Mouse (Mus musculus) kidney, adult 8-10 months (tissue): Measurements from ENCODE around the gene Tfeb.

Experiments
- DNase-seq, 2 experiments: peaks; one replicate each; pipeline ENCODE4 v3.0.0; 2022

Gene Tfeb

DNA sequence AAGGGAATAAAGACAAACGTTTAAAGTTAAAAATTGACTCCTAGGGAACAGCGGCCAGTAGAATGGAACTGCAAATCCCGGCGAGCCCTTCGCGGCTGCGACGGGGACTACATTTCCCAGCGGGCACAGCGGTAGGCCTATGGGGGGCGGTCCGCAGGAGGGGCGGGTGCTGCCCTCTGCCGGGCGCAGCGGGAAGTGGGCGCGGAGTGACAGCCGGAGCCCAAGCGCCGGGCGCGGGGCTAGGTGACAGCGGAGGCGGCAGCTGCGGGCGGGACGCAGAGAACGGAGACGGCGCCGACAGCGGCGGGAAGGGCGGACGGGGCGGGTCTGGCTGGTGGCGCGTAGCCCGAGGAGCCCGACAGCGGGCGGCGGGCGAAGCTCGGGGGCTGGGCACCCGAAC lies at the start of gene Tfeb:
Gene Tfeb, plus strand, starts transcription at position 175 of the 400 bp plus-strand sequence.
- peak; percentile 94 to 98 for DNase-seq

DNA sequence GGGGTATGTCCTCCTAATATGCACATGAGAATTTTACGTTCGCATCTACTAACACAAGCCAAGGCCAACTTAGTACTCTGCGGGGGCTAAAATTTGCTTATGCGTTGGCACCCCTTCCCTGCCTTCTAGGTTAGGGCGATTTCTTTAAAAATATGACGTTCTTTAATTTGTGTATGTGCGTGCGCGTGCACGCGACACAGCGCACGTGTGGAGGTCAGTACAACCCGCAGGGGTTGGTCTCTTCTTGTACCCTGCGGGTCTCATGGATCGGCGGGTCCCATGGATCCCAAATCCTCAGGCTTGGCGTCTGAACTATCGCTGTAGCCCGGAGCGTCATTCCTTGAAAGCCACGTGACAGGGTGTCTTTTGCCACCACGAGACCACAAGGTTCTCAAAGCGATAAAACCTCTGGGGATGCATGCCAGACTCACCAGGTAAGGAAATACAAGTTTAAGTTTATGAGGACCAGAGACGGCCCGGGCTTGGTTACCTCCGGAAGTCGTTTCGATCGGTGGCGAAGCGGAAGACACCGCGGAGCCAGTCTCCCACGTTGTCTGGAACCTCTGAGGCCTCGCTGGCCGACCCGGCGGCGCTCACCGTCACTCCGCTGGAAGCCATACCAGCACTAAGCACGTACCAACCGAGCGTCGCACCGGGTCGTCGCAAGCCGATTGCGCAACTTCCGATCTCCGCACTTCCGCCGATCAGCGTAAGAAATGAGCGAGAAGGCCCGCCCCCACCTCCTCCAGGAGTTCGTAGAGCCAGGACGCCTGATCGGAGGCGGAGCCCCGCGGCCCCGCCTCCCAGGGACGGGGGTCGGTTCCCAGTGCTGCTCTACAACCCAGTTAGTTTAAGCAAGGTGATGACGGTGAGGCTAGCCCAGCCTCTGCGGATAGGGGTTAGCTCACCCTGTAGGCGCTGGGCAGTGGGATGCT lies 49.2 kb upstream of the Tfeb start:
- DNase-seq: peak; percentile 96

DNA sequence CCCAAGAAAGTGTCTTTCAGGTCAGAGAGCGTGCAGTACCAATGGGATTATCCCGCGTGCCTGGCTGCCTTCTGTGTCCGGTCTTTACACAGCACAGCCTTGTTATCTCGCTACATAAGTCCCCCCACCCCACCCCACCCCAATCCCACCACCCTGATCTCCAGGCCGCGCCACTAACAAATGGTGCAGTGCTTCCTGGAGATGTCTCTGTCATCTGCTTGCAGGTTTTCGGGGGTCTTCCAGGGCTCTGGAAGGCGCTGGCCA lies 48.6 kb upstream of the Tfeb start, which contains the start of gene Tomm6:
Gene Tomm6, minus strand, starts transcription at position 43 of the 264 bp plus-strand sequence.
- DNase-seq: no peak

DNA sequence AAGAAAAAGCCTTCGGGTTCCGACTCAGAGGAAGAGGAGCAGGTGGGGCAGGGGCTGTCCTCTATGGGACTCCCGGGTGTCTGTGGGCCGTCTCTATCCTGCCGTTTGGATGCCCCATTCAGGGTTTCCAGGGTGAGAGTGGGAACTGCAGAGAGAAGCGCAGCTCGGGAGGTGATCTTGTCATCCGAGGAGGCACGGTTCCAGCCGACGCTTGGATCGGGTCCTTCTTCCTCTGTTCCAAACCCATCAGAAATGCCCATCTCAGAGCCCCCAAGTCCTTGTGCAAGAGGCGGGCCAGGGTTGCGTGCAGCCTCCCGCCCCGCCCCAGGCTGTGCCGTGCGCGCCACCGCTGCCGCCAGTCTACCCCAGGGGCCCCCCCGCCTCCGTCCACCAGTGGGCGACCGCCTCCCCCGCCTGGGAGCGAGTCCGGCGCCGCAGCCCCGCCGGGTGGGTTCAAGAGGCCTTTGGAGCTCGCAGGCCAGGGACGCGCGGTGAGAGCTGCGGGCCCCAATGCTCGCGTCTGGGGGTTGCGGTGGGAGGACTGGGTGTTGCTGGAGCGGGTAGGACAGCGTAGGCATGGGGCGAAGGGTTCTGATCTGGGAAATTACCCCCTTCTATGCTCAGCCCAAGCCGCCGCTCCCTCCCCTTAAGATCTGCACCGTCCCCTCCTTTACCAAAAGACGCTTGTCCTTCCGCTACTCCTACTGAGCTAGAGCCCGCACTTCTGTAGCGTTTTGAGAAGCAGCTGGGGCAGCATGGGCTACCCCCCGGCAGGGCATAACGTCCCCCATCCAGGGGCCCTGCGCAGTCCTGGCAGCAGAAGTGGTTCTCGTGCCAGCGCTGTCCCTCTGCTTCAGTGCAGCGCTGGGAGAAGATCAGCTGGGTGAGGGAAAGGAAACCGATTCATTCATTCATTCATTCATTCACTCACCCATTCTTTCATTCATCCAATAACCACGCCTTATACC lies 47.9 kb upstream of the Tfeb start, which contains the start of gene Frs3:
Gene Frs3, plus strand, starts transcription at position 423 of the 968 bp plus-strand sequence.
- peak in 1 of 2 experiments; percentile 46 for DNase-seq

DNA sequence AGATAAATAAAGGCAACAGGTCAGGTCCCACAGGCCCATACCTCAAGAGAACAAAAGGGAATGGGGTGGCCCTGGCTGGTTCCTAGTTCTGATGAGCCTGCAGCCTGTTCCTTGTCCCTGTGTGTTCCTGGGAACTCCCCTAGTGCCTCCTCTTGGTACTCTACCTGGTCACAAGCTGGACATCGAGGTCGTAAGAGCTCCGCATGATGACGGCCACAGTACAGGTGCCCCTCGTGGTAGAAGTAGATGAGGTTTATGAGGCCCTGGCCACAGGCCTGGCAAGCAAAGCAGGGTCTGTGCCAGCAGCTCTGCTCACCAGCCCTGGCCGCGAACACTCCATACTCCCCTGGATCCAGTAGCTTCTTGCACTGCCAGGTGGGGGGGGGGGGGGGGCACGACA lies 46.9 kb upstream of the Tfeb start:
- no peak for DNase-seq

DNA sequence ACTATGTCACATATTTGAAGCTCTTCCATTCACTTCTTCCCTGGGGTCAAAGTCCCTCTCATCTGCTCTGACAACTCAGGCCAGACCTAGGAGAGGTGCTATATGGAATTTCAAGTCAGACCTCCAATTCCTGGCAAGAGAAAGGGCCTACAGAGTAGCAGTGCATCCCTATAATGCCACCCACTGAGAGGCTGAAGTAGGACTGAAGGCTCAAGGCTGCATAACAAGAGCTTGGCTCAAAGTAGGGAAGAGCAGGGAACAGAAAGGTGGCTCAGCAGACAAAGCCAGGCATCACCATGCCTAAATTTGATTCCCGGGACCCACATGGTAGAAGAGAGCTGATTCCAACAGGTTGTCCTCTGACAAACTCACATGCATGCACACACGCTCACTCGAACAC lies 45.2 kb upstream of the Tfeb start:
- no peak for DNase-seq

DNA sequence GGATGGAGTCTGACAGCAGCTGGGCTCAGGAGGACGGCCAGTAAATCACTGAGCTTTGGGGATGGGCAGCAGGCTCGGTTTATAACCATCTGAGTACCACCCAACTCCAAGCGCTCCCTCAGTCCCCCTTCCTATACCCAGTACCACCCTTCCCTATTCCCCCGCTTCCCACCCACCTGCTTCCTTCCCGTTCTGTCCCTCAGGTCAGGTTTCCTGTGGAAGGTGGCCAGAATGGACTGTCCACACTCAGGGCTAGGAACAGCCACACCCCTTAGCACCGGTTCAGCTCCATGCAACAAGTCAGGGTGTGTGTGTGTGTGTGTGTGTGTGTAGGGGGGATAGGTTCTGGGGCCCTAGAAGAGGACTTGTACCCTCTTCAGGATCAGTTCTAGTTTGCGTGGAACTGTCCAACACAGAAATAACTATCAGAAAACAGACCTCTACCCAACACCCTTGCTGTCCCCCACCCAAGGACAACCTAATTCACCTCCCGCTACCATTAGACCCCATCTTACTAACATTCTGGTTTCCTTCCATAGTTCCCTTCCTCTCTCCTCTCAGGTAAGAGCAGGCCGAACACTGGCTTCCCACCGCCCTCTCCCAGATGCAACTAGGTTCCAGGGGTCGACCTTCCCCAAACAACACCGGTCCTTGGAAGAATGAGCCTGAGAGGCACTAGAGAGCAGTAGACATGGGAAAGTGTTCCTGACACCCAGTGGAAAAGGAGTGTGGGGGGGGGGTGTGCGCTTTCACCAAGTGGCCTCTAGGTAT lies 43.0 kb upstream of the Tfeb start:
- DNase-seq: no peak

DNA sequence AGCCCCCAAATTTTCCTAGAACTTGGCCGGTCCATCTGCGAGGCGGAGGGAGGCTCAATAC lies 42.6 kb upstream of the Tfeb start, which contains the start of gene Gm21981:
Gene Gm21981, minus strand, starts transcription at position 14 of the 61 bp plus-strand sequence.
- no peak for DNase-seq

DNA sequence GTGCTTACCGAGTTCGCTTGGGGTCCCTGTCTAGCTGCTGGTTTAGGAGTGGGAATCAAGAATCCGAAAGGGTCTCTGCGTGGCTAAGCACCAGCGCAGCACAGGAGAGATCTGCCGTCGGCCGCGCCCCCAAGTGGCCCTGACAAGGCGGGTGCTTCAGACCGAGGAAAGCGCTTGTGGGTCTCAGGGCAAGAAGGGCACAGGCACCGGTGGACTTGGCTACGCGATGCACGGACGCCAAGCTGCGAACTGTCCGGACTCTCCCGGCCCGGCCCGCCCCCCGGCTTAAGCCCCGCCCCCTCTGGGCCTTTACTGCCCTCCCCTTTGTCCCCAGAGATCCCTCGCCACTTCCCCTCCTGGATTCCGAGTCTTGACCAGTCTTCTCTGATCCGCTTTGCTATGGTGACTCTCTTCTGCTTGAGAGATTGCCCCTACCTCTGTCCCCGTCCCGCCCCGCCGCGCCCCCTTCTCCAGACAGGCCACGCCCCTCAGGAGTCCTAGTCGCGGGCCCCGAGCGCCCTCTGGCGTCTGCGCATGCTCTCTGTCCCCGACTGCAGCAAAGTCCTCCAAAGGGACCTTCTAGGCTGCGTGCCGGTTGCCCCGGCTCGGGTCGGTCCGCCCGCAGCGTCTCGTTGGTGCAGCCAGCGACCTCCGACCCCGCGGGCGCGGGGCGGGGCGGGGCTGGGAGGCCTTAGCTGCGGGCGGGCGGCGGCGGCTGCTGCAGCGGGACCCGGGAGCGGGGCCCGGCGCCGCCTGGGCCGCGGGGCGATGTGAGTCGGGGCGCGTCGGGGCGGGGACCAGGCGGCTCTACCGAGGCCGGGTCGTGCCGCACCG lies 42.1 kb upstream of the Tfeb start, which contains the start of gene Prickle4:
Gene Prickle4, minus strand, starts transcription at position 234 of the 834 bp plus-strand sequence.
- peak; percentile 97 to 98 for DNase-seq

DNA sequence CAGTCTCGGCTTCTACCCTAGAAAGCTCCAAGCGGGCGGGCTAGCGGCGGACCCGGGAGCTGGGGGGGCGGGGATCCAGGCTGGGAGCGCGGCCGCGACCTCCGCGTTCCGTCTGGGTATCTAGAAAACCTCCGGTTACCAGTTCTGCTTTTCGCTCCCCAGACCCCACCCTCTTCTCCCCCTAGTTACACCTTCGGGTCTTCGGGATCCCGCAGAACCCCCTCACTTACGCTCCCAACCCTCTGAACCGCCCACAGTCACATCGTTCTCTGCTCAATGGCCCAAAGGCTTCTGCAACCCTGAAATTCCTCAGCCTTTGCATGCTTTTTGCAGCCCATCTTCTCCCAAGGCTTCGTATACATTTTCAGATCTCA lies 41.5 kb upstream of the Tfeb start:
- no peak for DNase-seq

DNA sequence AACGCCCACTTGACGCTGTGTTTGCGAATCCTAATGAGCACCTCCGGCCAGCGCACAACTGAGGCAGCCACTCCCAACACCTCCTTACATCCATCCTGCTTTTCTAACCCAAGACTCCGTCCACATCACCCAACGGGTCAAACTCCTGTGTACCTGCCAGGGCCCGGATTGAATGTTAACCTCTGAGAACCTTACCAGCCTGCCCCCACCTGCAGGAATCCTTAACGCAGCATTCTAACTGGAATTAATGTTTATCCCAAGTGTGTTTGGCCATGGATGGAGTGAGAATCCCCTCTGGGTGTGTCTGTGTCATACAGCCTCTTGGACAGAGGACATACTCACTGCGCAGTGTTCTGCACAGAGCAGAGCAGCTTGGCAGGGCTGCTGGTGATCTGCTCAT lies 38.7 kb upstream of the Tfeb start:
- DNase-seq: peak; percentile 85 to 88

DNA sequence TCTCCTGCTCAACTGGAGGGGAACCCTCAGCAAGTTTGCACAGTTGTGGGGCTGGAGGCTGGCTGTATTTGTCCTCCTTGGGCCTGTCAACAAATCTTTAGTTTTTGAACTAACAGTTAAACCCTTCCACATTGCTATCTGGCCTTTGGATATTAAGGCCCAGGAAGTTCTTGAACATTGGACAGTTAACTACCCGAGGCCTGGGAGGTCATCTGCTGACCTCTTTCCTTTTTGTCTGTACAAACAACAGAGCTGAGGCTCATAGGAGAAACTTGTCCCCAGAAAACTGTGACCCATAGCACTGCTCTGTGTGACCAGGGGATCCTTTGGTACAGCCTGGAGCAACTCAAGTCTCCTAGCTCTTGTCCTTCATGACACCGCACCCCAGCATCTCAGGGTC lies 37.8 kb upstream of the Tfeb start:
- DNase-seq: peak in 1 of 2 experiments; percentile 42

DNA sequence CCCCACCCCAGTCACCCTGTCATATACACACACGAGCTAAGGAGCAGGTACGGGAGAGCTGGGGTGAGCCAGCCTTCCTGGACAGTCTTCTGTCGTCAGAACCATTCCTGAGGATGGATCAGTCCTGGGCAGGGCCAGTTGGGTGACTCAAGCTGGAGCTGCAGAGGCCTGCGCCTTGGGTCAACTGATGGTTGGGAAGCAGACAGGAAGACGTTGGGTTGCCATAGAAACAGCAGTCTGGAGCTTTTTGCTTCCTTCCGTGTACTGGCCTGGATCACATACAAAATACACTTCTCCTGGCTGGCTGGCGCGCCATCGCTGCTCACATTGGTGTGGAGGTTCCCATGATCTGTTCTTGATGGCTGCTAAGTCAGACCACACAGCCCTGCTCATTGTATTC lies 35.0 kb upstream of the Tfeb start:
- no peak for DNase-seq

DNA sequence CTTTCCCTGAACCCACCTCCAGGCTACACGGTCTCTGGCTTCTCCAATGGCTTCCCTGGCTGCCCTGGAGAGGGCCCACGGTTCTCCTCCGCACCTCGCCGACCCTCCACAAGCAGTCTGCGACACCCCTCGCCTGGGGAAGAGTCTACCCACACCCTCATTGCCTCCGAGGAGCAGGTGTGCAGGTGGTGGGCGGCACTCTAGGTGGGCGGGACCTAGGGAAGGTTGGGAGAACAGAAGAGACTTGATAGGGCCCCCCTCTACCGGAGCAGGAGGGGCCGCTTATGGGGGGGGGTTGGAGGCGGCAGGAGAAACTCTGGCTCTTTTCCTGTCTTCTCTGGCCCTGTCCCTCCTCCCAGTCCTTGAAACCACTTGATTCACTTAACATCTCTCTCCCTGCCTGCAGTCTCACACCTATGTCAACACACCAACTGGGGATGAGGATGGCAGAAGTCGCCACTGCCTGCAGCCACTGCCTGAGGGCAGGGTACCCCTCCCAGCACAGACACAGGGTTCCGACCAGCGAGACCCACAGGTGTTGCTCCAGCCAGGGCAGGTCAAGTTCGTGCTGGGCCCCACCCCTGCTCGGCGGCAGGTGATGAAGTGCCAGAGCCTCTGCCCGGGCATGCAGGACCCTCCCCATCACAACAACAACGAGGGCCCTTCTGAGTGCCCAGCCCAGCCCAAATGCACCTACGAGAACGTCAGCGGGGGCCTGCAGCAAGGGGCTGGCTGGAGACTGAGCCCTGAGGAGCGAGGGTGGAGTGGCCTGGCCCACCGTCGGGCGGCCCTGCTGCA lies 34.1 kb upstream of the Tfeb start:
- DNase-seq: no peak

DNA sequence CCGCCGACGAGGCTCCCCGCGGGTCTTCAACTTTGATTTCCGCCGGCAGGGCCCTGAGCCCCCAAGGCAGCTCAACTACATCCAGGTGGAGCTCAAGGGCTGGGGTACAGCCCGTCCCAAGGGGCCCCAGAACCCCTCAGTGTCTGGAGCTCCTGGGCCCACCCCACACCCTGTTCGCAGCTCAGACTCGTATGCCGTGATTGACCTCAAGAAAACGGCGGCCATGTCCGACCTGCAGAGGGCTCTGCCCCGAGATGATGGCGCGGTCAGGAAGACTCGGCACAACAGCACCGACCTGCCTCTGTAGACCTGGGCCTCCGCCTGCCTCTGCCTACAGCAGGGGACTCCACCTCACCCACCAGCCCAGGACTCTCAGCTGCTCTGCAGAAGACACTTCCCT lies 33.3 kb upstream of the Tfeb start:
- DNase-seq: no peak

DNA sequence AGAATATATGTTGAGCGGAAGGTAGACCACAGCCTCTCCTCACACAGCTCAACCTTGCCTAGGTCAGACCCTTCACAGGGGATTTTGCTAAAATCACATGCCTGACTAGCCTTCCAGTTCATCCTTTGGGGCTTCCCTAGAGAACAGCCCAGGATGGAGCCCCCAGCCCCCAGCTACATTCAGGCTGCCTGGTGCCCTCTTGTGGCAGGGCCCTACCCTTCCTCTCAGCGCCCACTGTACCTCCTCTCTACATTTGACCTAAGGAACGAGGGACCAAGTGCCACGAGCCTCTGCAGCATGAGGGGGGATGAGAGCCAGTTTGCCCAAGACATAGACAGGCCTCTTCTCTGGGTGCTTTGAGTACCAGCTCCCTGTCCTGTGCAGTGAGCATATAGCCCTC lies 32.1 kb upstream of the Tfeb start:
- no peak for DNase-seq

DNA sequence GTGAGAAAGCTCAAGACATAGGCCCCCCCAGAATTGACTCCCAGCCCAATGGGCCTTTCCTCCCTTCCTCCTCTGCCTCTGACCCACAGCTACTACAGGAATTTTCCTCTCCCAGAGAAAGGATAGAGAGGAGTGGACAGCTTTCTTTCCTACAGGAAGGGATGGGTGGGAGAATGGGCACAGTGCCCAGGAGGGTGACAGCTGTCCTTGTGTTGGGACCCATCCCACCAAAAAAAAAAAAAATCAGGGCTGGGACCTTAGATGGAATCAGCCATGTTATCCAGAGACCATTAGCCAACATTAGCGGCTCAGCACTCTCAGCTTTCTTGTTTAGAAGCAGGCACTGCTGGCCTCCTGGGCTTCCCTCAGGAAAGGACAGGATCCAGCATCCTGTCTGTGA lies 30.6 kb upstream of the Tfeb start:
- no peak for DNase-seq

DNA sequence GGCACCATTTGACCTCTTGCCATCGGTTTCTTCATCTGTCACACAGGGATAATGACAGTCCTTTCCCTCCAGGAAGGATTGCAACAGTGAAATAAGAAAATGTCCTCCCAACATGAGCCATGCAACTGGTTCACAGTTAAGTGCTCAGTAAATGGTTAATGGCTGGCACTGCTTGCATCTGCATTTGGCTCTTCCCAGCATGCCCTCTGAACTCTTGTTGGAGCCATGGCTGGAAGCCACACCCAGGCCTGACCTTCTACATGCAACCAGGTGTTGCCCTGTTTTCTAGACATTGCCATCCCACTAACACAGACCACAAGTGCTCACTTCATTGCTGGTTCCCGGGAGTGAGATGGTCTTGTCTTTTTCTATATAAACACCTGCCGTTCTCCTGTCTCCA lies 28.9 kb upstream of the Tfeb start:
- peak in 1 of 2 experiments; percentile 51 for DNase-seq

DNA sequence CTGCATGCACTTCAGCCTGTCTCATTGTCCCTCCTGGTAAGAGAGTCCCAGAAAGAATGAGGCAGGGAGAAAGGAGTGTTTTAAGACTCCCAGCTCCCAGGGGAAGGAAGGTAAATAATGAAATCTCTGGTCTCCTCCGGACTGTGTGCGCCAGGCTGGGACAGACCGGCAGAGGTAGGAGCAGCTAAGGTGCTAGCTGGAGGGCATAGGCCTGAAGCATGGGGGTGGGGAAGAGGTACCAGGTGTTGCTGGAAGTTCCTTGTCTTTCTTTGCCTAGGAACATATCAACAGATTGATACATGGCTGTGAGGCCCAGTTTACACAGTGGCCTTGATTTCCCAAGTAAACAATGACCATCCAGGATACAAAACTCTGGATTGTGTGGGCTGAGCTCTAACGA lies 27.9 kb upstream of the Tfeb start:
- DNase-seq: no peak

DNA sequence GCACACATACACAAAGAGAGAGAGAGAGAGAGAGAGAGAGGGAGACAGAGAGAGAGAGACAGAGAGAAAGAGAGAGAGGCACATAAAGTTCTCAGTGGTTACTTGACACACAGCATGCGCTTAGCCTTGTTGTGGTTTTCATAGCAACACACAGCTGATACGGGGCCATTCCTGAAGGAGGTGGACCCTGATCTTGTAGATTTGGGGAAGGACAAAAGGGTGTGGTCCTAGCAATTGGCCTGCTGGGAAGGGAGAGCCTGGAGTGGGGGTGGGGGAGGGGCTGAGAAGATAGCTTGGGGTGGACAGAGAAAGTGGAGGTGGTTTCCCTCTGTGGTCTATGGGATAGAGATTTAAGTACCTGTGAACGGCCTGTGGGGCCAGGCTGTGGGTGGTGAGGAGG lies 26.8 kb upstream of the Tfeb start:
- DNase-seq: no peak

DNA sequence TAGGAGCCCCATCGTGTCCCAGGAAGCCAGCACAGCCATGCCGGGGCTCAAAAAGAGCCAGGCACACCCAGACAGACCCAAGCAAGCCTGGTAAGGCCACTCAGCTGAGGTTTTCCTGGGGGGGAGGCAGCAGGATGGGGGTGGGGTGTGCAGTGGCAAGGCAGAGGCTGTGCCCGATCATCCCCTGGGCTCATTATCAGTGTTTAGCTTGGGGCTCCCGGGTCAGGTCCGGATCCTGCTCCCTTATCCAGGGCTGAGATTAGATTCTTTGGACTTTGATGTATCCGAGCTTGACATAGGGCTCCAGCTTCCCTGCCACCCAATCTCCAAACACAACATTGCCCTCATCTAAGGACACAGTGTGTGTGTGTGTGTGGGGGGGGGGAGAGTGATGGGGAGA lies 24.9 kb upstream of the Tfeb start:
- DNase-seq: no peak
